Mouse (Mus musculus) heart, adult 2 months (tissue): ENCODE results near the gene Anapc7. TPM values are rescaled to one million over a fixed set of nuclear protein-coding genes. Genes with fewer than 3 reads are reported as not detected.

Experiments
- DNase-seq, 2 experiments: peaks; one replicate each; pipeline ENCODE4 v3.0.0; 2021
- H3K27ac ChIP-seq: fragments of 200-600 bp; 2 replicates; pipeline ENCODE4 v1.8.1; 2022
- H3K27me3 ChIP-seq: fragments of 200-500 bp; 2 replicates; pipeline ENCODE4 v1.6.1; 2012; ENCODE audit warnings: mild to moderate bottlenecking, low read length, inconsistent platforms, mixed read lengths; ENCODE audit not compliant: control insufficient read depth, insufficient read depth
- H3K36me3 ChIP-seq: fragments of 200-500 bp; 2 replicates; pipeline ENCODE4 v1.6.1; 2012; ENCODE audit warnings: low read length, inconsistent platforms; ENCODE audit not compliant: control insufficient read depth, insufficient read depth
- H3K4me1 ChIP-seq: fragments of 200-500 bp; 2 replicates; pipeline ENCODE4 v1.6.1; 2011; ENCODE audit warnings: low read length; ENCODE audit not compliant: control insufficient read depth, insufficient read depth
- H3K4me3 ChIP-seq: fragments of 200-600 bp; 2 replicates; pipeline ENCODE4 v1.8.1; 2022
- H3K79me2 ChIP-seq: fragments of 200-500 bp; replicated peaks from 2 replicates; pipeline ENCODE4 v1.6.1; 2012; ENCODE audit warnings: mild to moderate bottlenecking, inconsistent platforms, low read length, moderate library complexity, mixed read lengths; ENCODE audit not compliant: control insufficient read depth, insufficient read depth
- H3K9ac ChIP-seq: fragments of 200-500 bp; 2 replicates; pipeline ENCODE4 v1.6.1; 2012; ENCODE audit warnings: low read depth, mild to moderate bottlenecking, control low read depth, inconsistent platforms, low read length, mixed read lengths
- CTCF ChIP-seq: fragments of 200-600 bp; IDR thresholded peaks from 2 replicates; pipeline ENCODE4 v1.8.1; 2022; ENCODE audit warnings: antibody characterized with exemption, mild to moderate bottlenecking, moderate library complexity
- EP300 ChIP-seq: fragments of 200-500 bp; IDR thresholded peaks from 2 replicates; pipeline ENCODE4 v1.6.1; 2011; ENCODE audit warnings: low read depth, low read length, control low read depth; ENCODE audit not compliant: insufficient read depth
- POLR2A ChIP-seq: fragments of 200-500 bp; IDR thresholded peaks from 2 replicates; pipeline ENCODE4 v1.6.1; 2011; ENCODE audit warnings: mild to moderate bottlenecking, low read depth, low read length, control low read depth; ENCODE audit not compliant: insufficient read depth
- WGBS: fragments of 180-500 bp; shearing (Covaris S2); methylation state at CpG from one replicate; pipeline ENCODE4 v1.1.7; 2018; 5-methylcytosine and 5-hydroxymethylcytosine counted together
- intact Hi-C: fragments of 180-260 bp; cut with DNase I; formaldehyde crosslinking; loops from one replicate; pipeline ENCODE4 v1.15.1; 2025
- polyA plus RNA-seq: library from polyadenylated mRNA; depleted of rRNA; stranded (reverse); fragments of >200 nt; gene quantifications from 2 replicates; pipeline ENCODE4 v1.2.3, GENCODE M21; 2012
- total RNA-seq, 2 experiments: library from RNA; stranded (reverse); gene quantifications; 2 replicates each; pipeline ENCODE4 v1.2.3; 2021

Gene Anapc7
- total and polyA plus RNA-seq, 3 experiments: 23.2 to 27.1 (median 25.9) TPM

- WGBS: 63% methylated on average over 11 of the region's 11 CpGs
Measured at GRCm38 (mm10) chr5:122460656-122461055, 39.2 kb downstream of the Anapc7 start.

GRCm38 (mm10) chr5:122461431-122461830 lies 39.9 kb downstream of the Anapc7 start:
- Histone ChIP-seq H3K4me1 (peaks cover 3% of the 10 kb centered on the region; the same call in 1 of the 2 replicates), H3K4me3 (no peak overlapping the region), H3K36me3 (peaks cover 61% of the 10 kb centered on the region), H3K9ac (no peak overlapping the region), H3K27ac (no peak overlapping the region), H3K79me2 (no peaks in the 10 kb centered on the region), H3K27me3 (no peaks in the 10 kb centered on the region)
- no peak for DNase-seq
- intact Hi-C loops: no loop called here
- 69% methylated on average over 9 of the region's 9 CpGs for WGBS
- TF ChIP-seq POLR2A (peak; percentile 10; the same call in 1 of the 2 replicates), EP300 (peak; percentile 41; the same call in 1 of the 2 replicates), CTCF (no peak)

More at GRCm38 (mm10) chr5:122460656-122461055, 39.2 kb downstream of the Anapc7 start:
- DNase-seq: no peak
- H3K79me2 ChIP-seq: no peaks in the 10 kb centered on the region
- peaks cover 59% of the 10 kb centered on the region for H3K36me3 ChIP-seq
- TF ChIP-seq CTCF: no peak
- peak; percentile 23; the same call in 1 of the 2 replicates for TF ChIP-seq POLR2A
- no peak for TF ChIP-seq EP300
- no peak overlapping the region for H3K4me3 ChIP-seq
- intact Hi-C loops: no loop called here
- no peaks in the 10 kb centered on the region for H3K27me3 ChIP-seq
- H3K4me1 ChIP-seq: peaks cover 3% of the 10 kb centered on the region; the same call in 1 of the 2 replicates
- no peak overlapping the region; the same call in 1 of the 2 replicates for H3K27ac ChIP-seq
- no peak overlapping the region for H3K9ac ChIP-seq

- WGBS: 38% methylated on average over 5 of the region's 5 CpGs
- no peak overlapping the region for H3K9ac ChIP-seq
- peaks cover 3% of the 10 kb centered on the region; the same call in 1 of the 2 replicates for H3K4me1 ChIP-seq
- peaks cover 76% of the 10 kb centered on the region for H3K36me3 ChIP-seq
- intact Hi-C loops: no loop called here
- no peak for DNase-seq
- no peaks in the 10 kb centered on the region for H3K27me3 ChIP-seq
- peak overlapping the region; percentile 8 for H3K27ac ChIP-seq
- no peaks in the 10 kb centered on the region for H3K79me2 ChIP-seq
- TF ChIP-seq EP300 (0 out of 2 replicates have a peak, but pooled peaks have one; percentile 30), POLR2A (no peak)
- H3K4me3 ChIP-seq: no peak overlapping the region; the same call in 1 of the 2 replicates
Measured at GRCm38 (mm10) chr5:122471658-122472057, 50.2 kb downstream of the Anapc7 start.

GRCm38 (mm10) chr5:122474643-122475363 lies 53.3 kb downstream of the Anapc7 start:
- TF ChIP-seq POLR2A (no peak), EP300 (no peak), CTCF (peak; percentile 52)
- intact Hi-C loops: no loop called here
- no peaks in the 10 kb centered on the region for H3K27me3 ChIP-seq
- no peak overlapping the region; the same call in 1 of the 2 replicates for H3K27ac ChIP-seq
- 56% methylated on average over 4 of the region's 4 CpGs for WGBS
- peaks cover 4% of the 10 kb centered on the region for H3K4me1 ChIP-seq
- DNase-seq: no peak
- peak overlapping the region; percentile 44; the same call in 1 of the 2 replicates for H3K9ac ChIP-seq
- H3K36me3 ChIP-seq: peaks cover 74% of the 10 kb centered on the region
- H3K4me3 ChIP-seq: peak overlapping the region; percentile 21; the same call in 1 of the 2 replicates
- no peaks in the 10 kb centered on the region; the same call in 1 of the 2 replicates for H3K79me2 ChIP-seq

- WGBS: 33% methylated on average over 3 of the region's 3 CpGs
- TF ChIP-seq EP300 (no peak), POLR2A (peak; percentile 38; the same call in 1 of the 2 replicates), CTCF (no peak)
- peak overlapping the region; percentile 20; the same call in 1 of the 2 replicates for H3K9ac ChIP-seq
- H3K4me3 ChIP-seq: peak overlapping the region; percentile 14; the same call in 1 of the 2 replicates
- intact Hi-C loops: no loop called here
- H3K36me3 ChIP-seq: peaks cover 73% of the 10 kb centered on the region
- peaks cover 4% of the 10 kb centered on the region for H3K4me1 ChIP-seq
- no peaks in the 10 kb centered on the region; the same call in 1 of the 2 replicates for H3K79me2 ChIP-seq
- no peaks in the 10 kb centered on the region for H3K27me3 ChIP-seq
- DNase-seq: no peak
- H3K27ac ChIP-seq: peak overlapping the region; percentile 17; the same call in 1 of the 2 replicates
Measured at GRCm38 (mm10) chr5:122476078-122476477, 54.6 kb downstream of the Anapc7 start.

- Histone ChIP-seq H3K27ac (no peak overlapping the region), H3K36me3 (peaks cover 76% of the 10 kb centered on the region), H3K4me1 (peaks cover 7% of the 10 kb centered on the region), H3K4me3 (no peak overlapping the region), H3K27me3 (no peaks in the 10 kb centered on the region), H3K79me2 (no peaks in the 10 kb centered on the region; the same call in 1 of the 2 replicates), H3K9ac (no peak overlapping the region)
- intact Hi-C loops: no loop called here
- 67% methylated on average over 3 of the region's 3 CpGs for WGBS
- TF ChIP-seq EP300: peak; percentile 76; the same call in 1 of the 2 replicates
- TF ChIP-seq POLR2A: peak; percentile 56; the same call in 1 of the 2 replicates
- TF ChIP-seq CTCF: no peak
- no peak for DNase-seq
Measured at GRCm38 (mm10) chr5:122477492-122477891, 56.0 kb downstream of the Anapc7 start.
